Mouse (Mus musculus) intestine, embryonic 14.5 days (tissue): ENCODE measurements around the gene Med24. TPM values are rescaled to one million over a fixed set of nuclear protein-coding genes. Genes with fewer than 3 reads are reported as not detected.
A peak's percentile ranks its signal among the peaks of the same experiment; 100 is the strongest.

Experiments
- ATAC-seq: fragments of 200-750 bp; cut with Nextera tagmentation; replicated peaks from 2 replicates; pipeline ENCODE4 v1.8.0; 2017; ENCODE audit warnings: low read depth, moderate number of reproducible peaks, moderate TSS enrichment, moderate library complexity; ENCODE audit not compliant: low FRiP score, low TSS enrichment
- DNase-seq: peaks from one replicate; pipeline ENCODE4 v3.0.0-alpha.2; 2018; ENCODE audit warnings: low spot score
- H3K27ac ChIP-seq: fragments of 300-500 bp; sonication (generic); 2 replicates; pipeline ENCODE4 v1.5.1; 2014; ENCODE audit warnings: low read depth, mild to moderate bottlenecking, control low read depth
- H3K27me3 ChIP-seq: fragments of 300-500 bp; sonication (generic); replicated peaks from 2 replicates; pipeline ENCODE4 v1.6.1; 2014; ENCODE audit warnings: low read length, control low read depth; ENCODE audit not compliant: control insufficient read depth, insufficient read depth
- H3K36me3 ChIP-seq: fragments of 300-500 bp; sonication (generic); 2 replicates; pipeline ENCODE4 v1.6.1; 2014; ENCODE audit warnings: low read length, control low read depth; ENCODE audit not compliant: control insufficient read depth, insufficient read depth
- H3K4me1 ChIP-seq: fragments of 300-500 bp; sonication (generic); replicated peaks from 2 replicates; pipeline ENCODE4 v1.6.1; 2014; ENCODE audit warnings: low read length, control low read depth, mixed read lengths; ENCODE audit not compliant: control insufficient read depth, insufficient read depth
- H3K4me2 ChIP-seq: fragments of 300-500 bp; sonication (generic); 2 replicates; pipeline ENCODE4 v1.6.1; 2014; ENCODE audit warnings: low read length
- H3K4me3 ChIP-seq: fragments of 300-500 bp; sonication (generic); 2 replicates; pipeline ENCODE4 v1.5.1; 2014; ENCODE audit warnings: low read depth, low read length, control low read depth, mixed read lengths
- H3K9ac ChIP-seq: fragments of 300-500 bp; sonication (generic); 2 replicates; pipeline ENCODE4 v1.6.1; 2014; ENCODE audit warnings: mild to moderate bottlenecking, low read length
- H3K9me3 ChIP-seq: fragments of 300-500 bp; sonication (generic); 2 replicates; pipeline ENCODE4 v1.6.1; 2016; ENCODE audit warnings: low read length, control low read depth; ENCODE audit not compliant: control insufficient read depth
- WGBS: fragments of 180-500 bp; shearing (Covaris S2); extraction: QIAGEN DNeasy Blood & Tissue Kit; methylation state at CpG from one replicate; pipeline ENCODE4 v1.1.7; 2014; 5-methylcytosine and 5-hydroxymethylcytosine counted together
- polyA plus RNA-seq: library from polyadenylated mRNA; unstranded; fragments of >200 nt; fragmentation: Nextera tagmentation; extraction: Ambion mirVana; gene quantifications from 2 replicates; pipeline ENCODE4 v1.2.1, GENCODE M21; 2014

Gene Med24
- polyA plus RNA-seq, 1 experiment from 2014 or later: 43.0 TPM

DNA sequence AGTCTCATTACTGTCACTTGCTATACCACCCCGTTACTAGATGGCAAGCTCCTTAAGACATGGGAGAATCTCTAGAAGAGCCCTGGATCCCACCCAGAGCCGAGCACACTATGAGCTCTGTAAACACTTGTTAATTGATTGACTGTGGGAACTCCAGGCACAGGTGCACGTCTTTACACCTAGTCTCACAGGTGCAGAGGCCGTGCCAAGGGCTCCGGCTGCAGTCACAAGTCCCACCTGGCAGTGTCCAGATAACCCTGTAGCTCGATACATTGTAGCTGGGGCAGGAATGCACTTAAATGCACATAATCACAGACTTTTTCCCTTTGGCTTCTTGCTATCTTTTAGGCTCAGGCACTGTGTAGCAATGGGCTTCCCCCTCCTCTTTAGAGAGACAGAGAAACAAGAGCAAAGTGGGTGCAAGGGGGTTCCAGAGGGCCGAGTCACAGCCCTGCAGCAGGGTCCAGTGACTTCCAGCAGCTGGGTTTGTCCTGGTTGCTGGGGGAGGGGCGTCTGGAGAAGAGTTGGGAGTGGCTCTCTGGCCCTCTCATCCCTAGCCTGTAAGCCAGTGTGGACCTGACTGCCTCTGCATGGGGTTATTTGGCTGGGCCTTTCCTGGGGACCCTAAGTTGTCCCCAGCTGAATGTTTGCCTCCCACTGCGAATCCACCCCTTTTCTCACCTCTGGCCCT lies 14.6 kb upstream of the Med24 start:
- ATAC-seq: no peak
- peak overlapping the region; percentile 96 for H3K4me3 ChIP-seq
- DNase-seq: peak; percentile 76
- no peaks in the 10 kb centered on the region for H3K27me3 ChIP-seq
- peak overlapping the region; percentile 88 for H3K4me2 ChIP-seq
- peak overlapping the region; percentile 35 for H3K9ac ChIP-seq
- H3K9me3 ChIP-seq: no peaks in the 10 kb centered on the region
- peak overlapping the region; percentile 94 for H3K27ac ChIP-seq
- WGBS: 7% methylated on average over 9 of the region's 9 CpGs
- peaks cover 72% of the 10 kb centered on the region for H3K4me1 ChIP-seq
- H3K36me3 ChIP-seq: no peaks in the 10 kb centered on the region; the same call in 1 of the 2 replicates

- Histone ChIP-seq H3K9ac (peak overlapping the region; percentile 94), H3K9me3 (no peaks in the 10 kb centered on the region), H3K27me3 (no peaks in the 10 kb centered on the region), H3K4me1 (peaks cover 60% of the 10 kb centered on the region), H3K36me3 (no peaks in the 10 kb centered on the region; the same call in 1 of the 2 replicates), H3K4me2 (peak overlapping the region; percentile 88), H3K27ac (peak overlapping the region; percentile 94), H3K4me3 (peak overlapping the region; percentile 96)
- DNase-seq (peak; percentile 71), ATAC-seq (no peak)
- 3% methylated on average over 21 of the region's 21 CpGs for WGBS
These were observed 13.4 kb upstream of the Med24 start for GRCm38 (mm10) chr11:98742397-98743291.

- H3K4me3 ChIP-seq: peak overlapping the region; percentile 96
- H3K27me3 ChIP-seq: no peaks in the 10 kb centered on the region
- ATAC-seq (peak; percentile 67), DNase-seq (peak; percentile 88)
- H3K4me1 ChIP-seq: peaks cover 54% of the 10 kb centered on the region
- WGBS: under 1% methylated on average over 69 of the region's 86 CpGs
- H3K9me3 ChIP-seq: no peaks in the 10 kb centered on the region
- H3K36me3 ChIP-seq: no peaks in the 10 kb centered on the region; the same call in 1 of the 2 replicates
- peak overlapping the region; percentile 94 for H3K9ac ChIP-seq
- H3K27ac ChIP-seq: peak overlapping the region; percentile 94
- peak overlapping the region; percentile 88 for H3K4me2 ChIP-seq
These were observed 12.6 kb upstream of the Med24 start for GRCm38 (mm10) chr11:98741622-98742396.

DNA sequence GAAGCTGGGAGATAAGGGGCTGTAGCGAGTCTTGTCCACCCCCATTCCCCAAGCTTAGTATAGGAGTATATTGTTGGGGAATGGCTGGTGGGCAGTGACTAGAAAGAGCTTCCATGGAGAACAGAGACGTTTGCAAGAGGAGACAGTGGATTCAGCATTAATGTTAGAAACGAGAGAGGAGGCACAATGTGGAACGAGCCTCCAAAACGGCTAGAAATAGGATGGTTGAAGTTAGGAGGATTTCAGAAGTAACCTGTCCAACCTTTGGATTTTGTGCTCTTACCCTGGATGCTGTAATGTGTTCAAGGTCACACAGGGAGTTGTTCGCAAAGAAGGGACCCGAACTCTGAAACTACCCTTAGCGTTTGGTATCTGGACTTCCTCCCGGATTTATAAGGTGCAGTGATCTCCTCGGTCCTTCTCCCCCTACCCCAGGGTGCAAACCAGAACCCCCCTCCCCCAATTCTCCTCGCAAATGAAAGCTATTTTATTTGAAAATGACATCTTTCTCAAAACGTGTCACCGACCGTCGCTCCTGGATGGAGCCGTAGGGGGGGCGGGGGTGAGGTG lies 11.9 kb upstream of the Med24 start:
- DNase-seq (no peak), ATAC-seq (no peak)
- H3K27ac ChIP-seq: peak overlapping the region; percentile 94
- WGBS: 1% methylated on average over 17 of the region's 17 CpGs
- H3K4me1 ChIP-seq: peaks cover 47% of the 10 kb centered on the region
- no peaks in the 10 kb centered on the region; the same call in 1 of the 2 replicates for H3K36me3 ChIP-seq
- no peaks in the 10 kb centered on the region for H3K9me3 ChIP-seq
- no peaks in the 10 kb centered on the region for H3K27me3 ChIP-seq
- peak overlapping the region; percentile 94 for H3K9ac ChIP-seq
- peak overlapping the region; percentile 88 for H3K4me2 ChIP-seq
- peak overlapping the region; percentile 96 for H3K4me3 ChIP-seq

GRCm38 (mm10) chr11:98740393-98741050 lies 11.3 kb upstream of the Med24 start, which contains the start of gene Thra:
Gene Thra (plus strand): TSS chr11:98740638.
- under 1% methylated on average over 22 of the region's 22 CpGs for WGBS
- no peaks in the 10 kb centered on the region for H3K9me3 ChIP-seq
- peak within 1 kb of the TSS; percentile 88 for H3K4me2 ChIP-seq
- ATAC-seq (peak; percentile 71), DNase-seq (peak; percentile 87)
- H3K4me3 ChIP-seq: peak within 1 kb of the TSS; percentile 96
- H3K4me1 ChIP-seq: peaks cover 41% of the 10 kb centered on the region
- peak within 1 kb of the TSS; percentile 94 for H3K9ac ChIP-seq
- peak within 1 kb of the TSS; percentile 94 for H3K27ac ChIP-seq
- H3K27me3 ChIP-seq: no peaks in the 10 kb centered on the region
- no peaks in the 10 kb centered on the region; the same call in 1 of the 2 replicates for H3K36me3 ChIP-seq

DNA sequence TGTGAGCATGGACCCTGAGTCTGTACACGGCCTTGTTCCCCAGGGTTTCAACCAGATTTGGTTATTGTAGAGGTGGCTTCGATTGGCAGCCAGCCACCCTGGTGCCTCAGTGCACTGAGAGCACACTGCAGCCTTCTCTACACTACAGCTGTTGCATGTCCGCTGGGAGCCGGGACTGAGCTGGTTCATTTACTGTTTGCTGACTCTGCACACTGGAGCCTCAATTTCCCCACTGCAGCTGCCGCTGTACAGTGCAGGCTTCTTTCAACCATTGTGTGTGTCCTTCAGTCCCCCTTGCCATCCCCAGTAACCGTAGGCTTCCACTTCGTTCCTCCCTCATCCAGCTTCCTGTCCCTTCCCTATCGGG lies 10.8 kb upstream of the Med24 start:
- peak overlapping the region; percentile 94; the same call in 1 of the 2 replicates for H3K9ac ChIP-seq
- peak overlapping the region; percentile 88 for H3K4me2 ChIP-seq
- no peaks in the 10 kb centered on the region for H3K27me3 ChIP-seq
- no peaks in the 10 kb centered on the region; the same call in 1 of the 2 replicates for H3K36me3 ChIP-seq
- peaks cover 36% of the 10 kb centered on the region for H3K4me1 ChIP-seq
- peak overlapping the region; percentile 96 for H3K4me3 ChIP-seq
- no peaks in the 10 kb centered on the region for H3K9me3 ChIP-seq
- peak; percentile 78 for DNase-seq
- peak overlapping the region; percentile 94 for H3K27ac ChIP-seq
- WGBS: 7% methylated on average over 8 of the region's 8 CpGs
- ATAC-seq: peak; percentile 7; the same call in 1 of the 2 replicates

DNA sequence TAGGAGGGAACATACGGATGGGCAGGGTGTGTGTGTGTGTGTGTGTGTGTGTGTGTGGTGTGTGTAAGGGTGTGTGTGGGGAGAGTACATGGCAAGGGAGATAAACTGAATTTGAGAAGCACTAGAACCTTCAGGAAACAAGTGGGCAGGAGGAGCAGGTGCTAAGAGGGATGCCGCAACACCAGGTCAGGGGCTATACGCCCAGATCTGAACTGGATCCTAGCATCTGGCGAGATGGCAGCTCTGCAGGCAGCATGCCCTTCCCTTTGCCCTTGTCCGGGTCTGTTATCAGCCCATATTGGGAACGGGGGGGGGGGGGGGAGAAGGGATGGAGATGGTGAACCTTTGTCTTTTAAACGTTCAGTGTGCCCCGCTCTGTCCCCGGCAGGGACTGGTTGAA lies 9.7 kb upstream of the Med24 start:
- Histone ChIP-seq H3K9me3 (0 out of 2 replicates have a peak, but pooled peaks cover 3% of the 10 kb centered on the region), H3K9ac (no peak overlapping the region), H3K4me2 (no peak overlapping the region), H3K27me3 (no peaks in the 10 kb centered on the region), H3K27ac (no peak overlapping the region), H3K4me1 (peaks cover 25% of the 10 kb centered on the region), H3K4me3 (no peak overlapping the region), H3K36me3 (no peaks in the 10 kb centered on the region)
- DNase-seq (no peak), ATAC-seq (no peak)
- WGBS: 70% methylated on average over 9 of the region's 9 CpGs
